Mouse (Mus musculus) intestine, embryonic 14.5 days (tissue): ENCODE measurements around the gene Ache. TPM values are rescaled to one million over a fixed set of nuclear protein-coding genes. Genes with fewer than 3 reads are reported as not detected.
"Not testable (repeated sequence)": the region's sequence is repeated elsewhere in the genome, so short reads cannot be mapped to it uniquely, and the experiment has no call there.

Experiments used
- ATAC-seq: fragments of 200-750 bp; cut with Nextera tagmentation; replicated peaks from 2 replicates; pipeline ENCODE4 v1.8.0; 2017; ENCODE audit warnings: low read depth, moderate number of reproducible peaks, moderate TSS enrichment, moderate library complexity; ENCODE audit not compliant: low FRiP score, low TSS enrichment
- DNase-seq: peaks from one replicate; pipeline ENCODE4 v3.0.0-alpha.2; 2018; ENCODE audit warnings: low spot score
- H3K27ac ChIP-seq: fragments of 300-500 bp; sonication (generic); 2 replicates; pipeline ENCODE4 v1.5.1; 2014; ENCODE audit warnings: low read depth, mild to moderate bottlenecking, control low read depth
- H3K27me3 ChIP-seq: fragments of 300-500 bp; sonication (generic); replicated peaks from 2 replicates; pipeline ENCODE4 v1.6.1; 2014; ENCODE audit warnings: low read length, control low read depth; ENCODE audit not compliant: control insufficient read depth, insufficient read depth
- H3K36me3 ChIP-seq: fragments of 300-500 bp; sonication (generic); 2 replicates; pipeline ENCODE4 v1.6.1; 2014; ENCODE audit warnings: low read length, control low read depth; ENCODE audit not compliant: control insufficient read depth, insufficient read depth
- H3K4me1 ChIP-seq: fragments of 300-500 bp; sonication (generic); replicated peaks from 2 replicates; pipeline ENCODE4 v1.6.1; 2014; ENCODE audit warnings: low read length, control low read depth, mixed read lengths; ENCODE audit not compliant: control insufficient read depth, insufficient read depth
- H3K4me2 ChIP-seq: fragments of 300-500 bp; sonication (generic); 2 replicates; pipeline ENCODE4 v1.6.1; 2014; ENCODE audit warnings: low read length
- H3K4me3 ChIP-seq: fragments of 300-500 bp; sonication (generic); 2 replicates; pipeline ENCODE4 v1.5.1; 2014; ENCODE audit warnings: low read depth, low read length, control low read depth, mixed read lengths
- H3K9ac ChIP-seq: fragments of 300-500 bp; sonication (generic); 2 replicates; pipeline ENCODE4 v1.6.1; 2014; ENCODE audit warnings: mild to moderate bottlenecking, low read length
- H3K9me3 ChIP-seq: fragments of 300-500 bp; sonication (generic); 2 replicates; pipeline ENCODE4 v1.6.1; 2016; ENCODE audit warnings: low read length, control low read depth; ENCODE audit not compliant: control insufficient read depth
- WGBS: fragments of 180-500 bp; shearing (Covaris S2); extraction: QIAGEN DNeasy Blood & Tissue Kit; methylation state at CpG from one replicate; pipeline ENCODE4 v1.1.7; 2014; 5-methylcytosine and 5-hydroxymethylcytosine counted together
- polyA plus RNA-seq: library from polyadenylated mRNA; unstranded; fragments of >200 nt; fragmentation: Nextera tagmentation; extraction: Ambion mirVana; gene quantifications from 2 replicates; pipeline ENCODE4 v1.2.1, GENCODE M21; 2014

Ache gene
- 11.7 and 13.6 TPM in 2 replicates for polyA plus RNA-seq

DNA sequence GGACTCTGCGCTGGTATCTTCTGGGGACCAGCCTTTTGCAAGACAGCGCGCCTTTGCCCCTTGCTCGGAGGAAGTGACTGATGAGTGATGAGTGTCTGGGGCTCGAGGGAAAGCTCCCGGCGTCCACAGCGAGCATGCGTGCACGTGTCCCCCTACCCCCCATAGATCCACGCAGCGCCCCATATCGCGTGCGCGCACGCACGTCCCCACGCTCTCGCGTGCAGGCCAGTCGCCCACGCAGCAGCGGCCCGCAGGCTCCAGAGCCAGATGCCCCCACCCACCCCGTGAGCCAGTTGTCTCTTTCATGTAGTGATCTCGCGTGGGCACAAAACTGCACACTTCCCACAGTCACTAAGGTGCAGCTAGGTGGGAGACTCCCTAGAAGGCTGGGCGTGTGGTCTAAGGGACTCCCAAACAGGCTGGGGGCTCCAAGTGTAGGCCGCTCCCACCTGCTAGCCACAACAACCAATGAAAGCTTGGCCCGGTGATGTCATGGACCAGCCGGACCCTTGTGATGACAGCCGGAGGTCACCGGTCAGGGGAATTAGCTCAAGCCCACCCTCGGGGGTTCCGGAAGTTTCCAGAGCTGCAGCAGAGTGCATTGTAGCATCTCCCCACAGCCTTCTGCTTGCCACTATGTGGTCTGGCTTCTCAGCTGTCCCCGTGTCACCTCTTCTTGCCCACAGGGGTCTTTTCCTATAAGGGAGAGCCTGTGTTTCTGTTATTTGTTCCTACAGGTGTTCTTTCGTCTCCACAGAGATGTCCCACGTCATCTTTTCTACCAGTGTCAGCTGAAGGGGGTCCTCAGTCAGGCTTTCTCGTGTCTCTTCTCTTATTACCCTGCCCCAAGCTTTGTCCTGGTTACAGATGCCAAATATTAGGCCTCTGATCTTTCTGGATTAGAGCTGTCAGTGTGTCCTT lies at the start of gene Ache:
Gene Ache, plus strand, starts transcription at position 488 of the 921 bp plus-strand sequence.
- 2% methylated on average over 38 of the region's 40 CpGs for WGBS
- Histone ChIP-seq H3K27me3 (peaks cover 45% of the 10 kb centered on the region), H3K4me2 (peak within 1 kb of the TSS; percentile 71), H3K4me3 (peak within 1 kb of the TSS; percentile 37), H3K9ac (peak within 1 kb of the TSS; percentile 32; the same call in 1 of the 2 replicates), H3K36me3 (no peaks in the 10 kb centered on the region), H3K9me3 (no peaks in the 10 kb centered on the region), H3K4me1 (peaks cover 21% of the 10 kb centered on the region), H3K27ac (no peak within 1 kb of the TSS)
- ATAC-seq (peak; percentile 34), DNase-seq (peak; percentile 74)

DNA sequence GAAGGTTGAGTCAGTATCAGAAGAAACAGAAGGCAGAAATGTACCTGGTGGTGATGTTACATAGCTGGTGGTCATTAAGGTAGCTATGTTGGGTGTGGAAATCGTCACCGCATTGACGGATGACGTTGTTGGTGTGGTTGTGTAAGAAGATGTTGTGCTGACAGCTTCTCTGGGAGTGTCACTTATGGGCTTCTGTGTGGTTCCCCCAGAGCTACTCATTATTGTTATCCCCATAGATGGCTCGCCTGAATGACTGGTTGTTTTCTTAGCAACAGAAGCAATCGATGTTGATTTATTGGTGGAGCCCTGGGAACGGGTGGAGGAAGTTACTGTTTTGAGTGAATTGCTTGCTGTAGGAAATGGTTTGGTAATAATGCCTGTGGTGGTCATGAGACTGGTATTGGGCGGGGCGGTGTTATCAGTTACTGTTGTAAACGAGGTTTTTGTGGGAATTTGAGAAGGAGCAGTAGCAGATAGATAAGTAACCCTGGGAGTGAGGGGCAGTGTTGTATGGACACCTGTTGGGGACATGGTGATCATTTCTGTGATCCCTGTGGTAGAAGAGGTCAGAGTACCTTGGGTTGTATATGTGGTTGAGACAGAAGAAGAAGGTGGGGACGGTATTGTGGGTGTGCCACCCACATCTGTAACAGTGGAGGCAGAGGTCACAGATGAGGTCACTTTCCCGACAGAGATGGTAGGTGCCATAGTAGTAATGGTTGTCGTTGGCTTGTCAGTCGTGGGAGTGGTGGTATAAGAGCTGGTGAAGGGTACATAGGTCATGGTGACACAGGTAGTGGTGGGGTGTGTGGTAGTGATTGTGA lies 23.2 kb upstream of the Ache start:
- Histone ChIP-seq H3K4me1 (peaks cover 6% of the 10 kb centered on the region; the same call in 1 of the 2 replicates), H3K27ac (no peak overlapping the region), H3K27me3 (no peaks in the 10 kb centered on the region), H3K4me3 (no peak overlapping the region), H3K9ac (no peak overlapping the region), H3K4me2 (no peak overlapping the region), H3K9me3 (no peaks in the 10 kb centered on the region), H3K36me3 (no peaks in the 10 kb centered on the region)
- ATAC-seq (no peak; the same call in 1 of the 2 replicates), DNase-seq (no peak)
- WGBS: 65% methylated on average over 14 of the region's 14 CpGs

DNA sequence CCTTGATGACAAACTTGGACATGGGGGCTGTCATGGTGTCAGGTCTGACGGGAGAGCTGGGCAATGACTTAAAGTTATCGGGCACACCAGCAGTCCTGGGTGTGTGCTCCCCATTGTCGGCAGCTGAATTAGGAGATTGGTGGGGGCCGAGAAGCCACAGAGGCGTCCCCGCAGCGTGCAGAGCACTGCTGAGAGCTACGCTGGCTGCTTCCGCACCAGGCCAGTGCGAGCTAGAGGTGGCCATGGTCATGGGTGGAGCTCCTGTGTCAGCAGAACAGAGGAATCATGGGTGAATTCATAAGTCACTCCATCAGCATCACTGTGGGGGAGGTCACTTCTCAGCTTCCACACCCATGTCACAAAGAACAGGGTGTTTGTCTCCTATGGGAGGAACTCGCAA lies 22.5 kb upstream of the Ache start:
- Histone ChIP-seq H3K36me3 (no peaks in the 10 kb centered on the region), H3K4me2 (no peak overlapping the region), H3K4me3 (no peak overlapping the region), H3K9ac (no peak overlapping the region), H3K27me3 (no peaks in the 10 kb centered on the region), H3K9me3 (no peaks in the 10 kb centered on the region), H3K4me1 (peaks cover 6% of the 10 kb centered on the region; the same call in 1 of the 2 replicates), H3K27ac (no peak overlapping the region)
- DNase-seq: no peak
- 91% methylated on average over 11 of the region's 11 CpGs for WGBS
- no peak for ATAC-seq

DNA sequence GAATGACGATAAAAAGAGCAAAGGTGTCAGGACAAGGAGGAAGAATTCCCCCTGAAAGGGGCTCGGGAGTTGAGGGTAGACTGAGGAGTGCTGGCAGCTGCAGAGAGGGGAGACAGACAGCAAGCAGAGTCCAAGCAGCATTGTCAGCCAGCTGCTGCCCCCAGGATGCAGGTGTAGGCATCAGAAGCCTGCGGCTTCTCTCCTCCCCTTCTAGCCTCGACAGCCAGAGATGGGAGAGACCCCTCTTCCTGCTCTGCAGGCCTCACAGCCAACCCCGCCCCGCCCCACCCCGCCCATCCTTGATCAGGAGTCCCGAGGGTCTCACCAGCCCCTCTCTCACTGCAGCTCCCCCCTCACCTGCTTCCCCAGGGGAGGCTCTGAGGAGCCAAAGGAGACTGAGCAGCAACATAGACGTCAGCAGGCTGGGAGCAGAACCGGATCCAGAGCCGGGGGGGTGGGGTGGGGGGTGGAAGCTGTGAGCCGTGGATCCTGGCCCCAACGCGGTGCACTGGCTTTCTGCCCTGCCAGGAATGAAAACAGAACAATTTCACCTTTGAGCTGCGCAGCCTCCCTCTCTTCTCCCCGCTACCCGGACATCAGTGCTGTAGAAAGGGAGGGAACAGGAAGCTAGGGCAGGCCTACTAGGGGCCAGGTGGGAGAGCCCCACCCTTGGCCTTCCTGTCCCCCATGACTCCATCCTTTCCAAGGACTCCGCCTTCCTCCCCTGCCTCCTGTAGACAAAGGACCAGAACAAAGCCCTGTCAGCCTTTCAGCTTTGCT lies 19.0 kb upstream of the Ache start:
- Histone ChIP-seq H3K4me2 (peak overlapping the region; percentile 20), H3K9me3 (peaks cover 3% of the 10 kb centered on the region; the same call in 1 of the 2 replicates), H3K4me1 (peaks cover 6% of the 10 kb centered on the region; the same call in 1 of the 2 replicates), H3K36me3 (no peaks in the 10 kb centered on the region), H3K27ac (no peak overlapping the region), H3K9ac (no peak overlapping the region), H3K27me3 (no peaks in the 10 kb centered on the region), H3K4me3 (no peak overlapping the region)
- DNase-seq (no peak), ATAC-seq (0 out of 2 replicates have a peak, but pooled peaks have one; percentile 21)
- WGBS: 31% methylated on average over 18 of the region's 18 CpGs

DNA sequence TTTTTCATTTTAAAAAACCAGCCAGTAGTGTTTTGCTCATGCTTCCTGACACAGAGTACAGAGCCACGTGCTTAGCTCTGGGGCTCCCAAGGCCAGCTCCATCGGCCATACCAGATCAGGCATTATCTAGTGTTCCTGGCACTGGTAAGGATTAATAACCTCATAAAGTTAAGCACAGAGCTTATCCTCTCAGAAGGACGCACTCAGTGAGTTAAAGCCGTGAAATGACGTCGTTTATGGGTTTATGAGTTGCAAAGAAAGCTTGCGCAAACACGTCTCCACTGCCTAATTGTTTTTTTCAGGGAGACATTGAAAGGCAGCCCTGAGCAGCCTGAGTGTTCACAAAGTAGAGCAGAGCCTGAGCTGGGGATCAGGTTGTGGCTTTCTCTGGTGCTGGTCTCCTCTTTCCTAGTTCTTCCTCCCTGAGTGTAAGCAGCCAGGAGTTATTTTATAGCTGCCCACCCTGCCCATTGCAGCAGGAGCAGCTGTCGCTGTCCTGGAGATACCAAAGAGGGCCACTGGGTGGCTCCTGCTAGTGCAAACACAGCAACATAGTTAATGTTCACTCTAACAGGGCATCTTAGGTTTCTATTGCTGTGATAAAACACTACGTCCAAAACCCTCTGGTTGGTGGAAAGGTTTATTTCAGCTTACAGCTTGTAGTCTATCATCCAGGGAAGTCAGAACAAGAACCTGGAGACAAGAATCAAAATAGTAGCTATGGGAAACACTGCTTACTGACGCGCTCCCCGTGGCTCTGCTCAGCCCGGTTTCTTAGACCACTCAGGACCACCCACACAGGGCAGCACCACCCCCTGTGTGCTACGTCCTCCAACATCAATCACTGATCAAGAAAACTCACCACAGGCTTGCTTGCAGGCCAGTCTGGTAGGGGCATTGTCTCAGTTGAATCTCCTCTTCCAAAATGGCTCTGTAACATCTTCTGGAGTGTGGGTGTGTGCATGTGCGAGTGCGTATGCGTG lies 9.7 kb upstream of the Ache start:
- Histone ChIP-seq H3K4me1 (no peaks in the 10 kb centered on the region), H3K27ac (peak overlapping the region; percentile 84), H3K9ac (no peak overlapping the region), H3K36me3 (no peaks in the 10 kb centered on the region), H3K4me2 (peak overlapping the region; percentile 24), H3K27me3 (no peaks in the 10 kb centered on the region), H3K4me3 (no peak overlapping the region), H3K9me3 (peaks cover 7% of the 10 kb centered on the region; the same call in 1 of the 2 replicates)
- DNase-seq: peak; percentile 76
- WGBS: 31% methylated on average over 18 of the region's 18 CpGs
- peak; percentile 91 for ATAC-seq

DNA sequence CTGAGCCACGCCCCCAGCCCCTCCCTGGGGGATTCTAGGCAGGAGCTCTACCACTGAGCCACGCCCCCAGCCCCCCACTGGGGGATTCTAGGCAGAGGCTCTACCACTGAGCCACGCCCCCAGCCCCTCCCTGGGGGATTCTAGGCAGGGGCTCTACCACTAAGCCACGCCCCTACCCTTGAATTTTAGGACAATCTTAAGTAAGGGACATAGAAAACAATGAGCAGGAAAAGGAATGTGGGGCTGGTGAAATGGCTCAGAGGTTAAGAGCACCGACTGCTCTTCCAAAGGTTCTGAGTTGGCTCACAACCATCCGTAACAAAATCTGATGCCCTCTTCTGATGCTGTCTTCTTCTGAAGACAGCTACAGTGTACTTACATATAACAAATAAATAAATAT lies 2.9 kb upstream of the Ache start:
- H3K4me3 ChIP-seq, DNase-seq, H3K9me3 ChIP-seq, ATAC-seq, H3K4me2 ChIP-seq, H3K36me3 ChIP-seq, H3K9ac ChIP-seq, H3K27ac ChIP-seq: not testable (repeated sequence)
- peaks cover 21% of the 10 kb centered on the region for H3K4me1 ChIP-seq
- 89% methylated on average over 5 of the region's 6 CpGs for WGBS
- H3K27me3 ChIP-seq: peaks cover 25% of the 10 kb centered on the region

DNA sequence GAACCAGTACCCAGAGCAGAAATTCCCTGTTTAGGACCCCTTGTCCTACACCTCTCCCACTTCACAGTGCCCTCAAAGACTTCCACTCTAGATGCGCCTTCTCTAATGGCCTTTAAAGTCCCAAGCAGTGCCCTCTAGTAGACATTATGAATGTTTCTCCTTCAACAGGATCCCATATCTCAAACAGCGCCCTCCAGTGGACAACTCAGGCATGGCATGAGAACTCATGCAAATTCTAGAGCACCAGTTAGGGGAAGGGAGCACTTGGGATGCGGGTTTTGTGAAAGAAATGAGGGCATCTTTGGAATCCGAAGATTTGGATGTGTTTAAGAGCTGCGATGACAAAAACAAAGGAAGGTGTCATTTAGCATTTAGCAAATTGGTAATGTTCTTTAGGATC lies 2.3 kb upstream of the Ache start:
- H3K4me1 ChIP-seq: peaks cover 21% of the 10 kb centered on the region
- ATAC-seq (no peak), DNase-seq (peak; percentile 79)
- H3K9me3 ChIP-seq: no peaks in the 10 kb centered on the region
- H3K4me3 ChIP-seq: no peak overlapping the region
- WGBS: 64% methylated on average over 5 of the region's 5 CpGs
- no peak overlapping the region for H3K27ac ChIP-seq
- H3K4me2 ChIP-seq: no peak overlapping the region
- H3K27me3 ChIP-seq: peaks cover 31% of the 10 kb centered on the region
- no peak overlapping the region for H3K9ac ChIP-seq
- no peaks in the 10 kb centered on the region for H3K36me3 ChIP-seq
